Mouse (Mus musculus) retina, postnatal 1 day (tissue): ENCODE measurements around the gene Gm17617.
A peak's percentile ranks its signal among the peaks of the same experiment; 100 is the strongest.

Source experiments
- DNase-seq: peaks from one replicate; pipeline ENCODE4 v3.0.0-alpha.2; 2012

The Gm17617 gene

DNA sequence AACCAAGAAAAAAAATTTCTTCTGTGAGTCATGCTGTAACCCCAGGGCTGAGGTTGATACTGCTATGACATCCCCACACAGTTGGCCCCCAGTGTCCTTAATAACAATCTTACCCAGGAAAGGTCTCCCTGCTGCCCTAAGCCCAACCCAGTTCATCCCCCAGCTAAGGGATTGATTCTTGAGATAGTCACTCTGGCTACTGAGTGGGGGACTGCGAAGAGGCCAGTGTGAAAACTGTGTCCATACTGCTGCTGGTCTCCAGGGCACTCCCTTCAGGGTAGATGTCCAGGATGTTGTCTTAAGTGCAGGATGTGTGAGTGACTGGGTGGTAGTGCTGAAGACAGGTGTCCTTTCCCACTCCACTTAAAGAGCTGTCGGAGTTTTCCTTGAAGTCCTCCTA, at the start of gene Gm17617:
Gene Gm17617 (minus strand): TSS at position 101 of the 400 bp plus-strand sequence.
- no peak for DNase-seq

DNA sequence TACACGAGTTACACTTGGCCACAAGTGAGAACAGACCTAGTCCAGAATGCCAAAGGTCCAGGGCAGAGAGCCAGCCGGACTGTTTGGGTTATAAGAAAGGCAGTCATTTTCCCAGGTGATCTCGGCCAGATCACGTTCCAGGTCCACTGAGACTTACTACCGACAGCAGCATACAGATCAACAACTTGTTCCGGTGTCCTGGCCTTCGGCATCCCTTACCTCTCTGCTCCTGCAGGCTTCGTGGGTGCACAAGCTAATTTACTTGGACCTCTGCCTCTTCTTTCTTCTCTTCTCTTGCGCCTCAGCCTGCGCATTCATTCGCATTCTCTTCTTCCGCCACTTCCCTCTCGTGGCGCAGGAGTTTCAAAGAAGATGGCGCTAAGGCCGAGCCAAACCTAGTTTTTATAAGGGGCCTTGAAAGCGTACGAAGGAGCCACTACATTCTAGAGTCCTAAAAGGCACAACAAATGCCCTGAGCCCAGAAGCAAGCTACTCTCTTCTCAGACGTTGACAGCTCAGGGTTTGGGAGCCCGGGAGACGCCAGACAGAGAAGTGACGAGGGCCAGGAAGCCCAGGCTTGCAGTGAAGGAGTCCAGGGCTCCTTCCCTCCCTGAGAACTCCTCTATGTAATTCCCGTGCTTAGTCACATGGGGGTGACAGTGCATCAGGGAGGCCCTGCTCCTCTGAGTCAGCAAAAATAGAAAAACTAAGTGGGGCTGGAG, 49.0 kb upstream of the Gm17617 start:
- DNase-seq: peak; percentile 86

- DNase-seq: no peak
Measured at GRCm38 (mm10) chr13:55181786-55182172, 48.4 kb upstream of the Gm17617 start.

DNA sequence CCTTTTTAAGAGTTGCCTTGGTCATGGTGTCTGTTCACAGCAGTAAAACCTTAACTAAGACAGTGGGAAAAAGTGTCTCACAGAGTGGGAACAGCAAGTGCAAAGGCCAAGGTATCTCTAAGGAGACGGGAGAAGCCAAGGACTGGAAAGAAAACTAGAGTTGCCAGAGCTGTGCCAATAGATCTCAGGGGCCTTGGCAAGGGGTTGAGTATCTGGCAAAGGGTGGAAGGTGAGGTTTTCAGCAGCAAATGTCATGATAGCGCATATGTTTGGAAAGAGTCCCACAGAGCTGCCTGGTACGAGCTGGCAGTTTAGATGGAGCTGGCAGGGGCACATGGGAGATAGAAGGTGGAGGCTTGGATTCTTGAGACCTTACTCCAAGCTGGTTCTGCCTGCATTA, 46.2 kb upstream of the Gm17617 start:
- DNase-seq: no peak

DNA sequence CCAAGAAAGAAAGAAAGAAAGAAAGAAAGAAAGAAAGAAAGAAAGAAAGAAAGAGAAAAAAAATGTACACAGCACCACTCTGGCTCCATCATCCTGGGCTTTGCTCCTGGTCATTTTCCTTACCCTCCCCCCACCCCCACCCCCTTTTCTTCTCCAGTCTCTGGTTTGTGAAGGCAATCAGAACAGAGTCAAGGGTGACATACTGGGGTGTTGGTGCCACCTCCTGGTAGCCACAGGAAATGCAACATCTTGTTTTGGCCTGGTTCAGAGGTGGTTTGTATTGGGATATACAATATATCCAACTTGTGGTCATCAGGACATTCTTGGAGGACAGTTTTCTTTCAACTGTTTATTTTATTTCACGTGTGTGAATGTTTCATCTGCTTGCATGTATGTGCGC, 45.2 kb upstream of the Gm17617 start:
- peak; percentile 87 for DNase-seq

- DNase-seq: peak; percentile 22
Measured at GRCm38 (mm10) chr13:55177903-55178496, 44.7 kb upstream of the Gm17617 start.

GRCm38 (mm10) chr13:55176265-55176664, 42.9 kb upstream of the Gm17617 start:
- DNase-seq: no peak

GRCm38 (mm10) chr13:55174347-55174746, 41.0 kb upstream of the Gm17617 start:
- no peak for DNase-seq

DNA sequence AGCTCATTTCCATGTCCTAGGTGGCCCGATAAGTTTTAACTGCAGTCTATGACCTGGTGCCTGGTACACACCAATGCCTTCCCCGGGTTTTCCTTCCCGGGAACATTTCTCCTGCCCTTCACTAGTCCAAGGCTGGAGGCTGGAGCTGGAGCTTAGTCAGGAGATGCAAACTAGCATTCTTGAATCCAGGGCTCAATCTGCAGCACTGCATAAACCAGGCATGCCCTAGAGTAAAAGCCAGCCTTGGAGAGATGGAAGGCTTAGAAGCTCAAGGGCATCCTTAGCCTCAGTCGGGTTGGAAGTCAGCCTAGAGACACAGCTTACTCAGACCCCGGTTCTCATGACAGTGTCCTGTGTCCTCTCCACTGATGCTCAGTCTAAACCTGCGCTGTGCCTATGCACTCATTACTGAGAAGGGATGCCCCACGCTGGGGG, 39.0 kb upstream of the Gm17617 start:
- DNase-seq: no peak

DNA sequence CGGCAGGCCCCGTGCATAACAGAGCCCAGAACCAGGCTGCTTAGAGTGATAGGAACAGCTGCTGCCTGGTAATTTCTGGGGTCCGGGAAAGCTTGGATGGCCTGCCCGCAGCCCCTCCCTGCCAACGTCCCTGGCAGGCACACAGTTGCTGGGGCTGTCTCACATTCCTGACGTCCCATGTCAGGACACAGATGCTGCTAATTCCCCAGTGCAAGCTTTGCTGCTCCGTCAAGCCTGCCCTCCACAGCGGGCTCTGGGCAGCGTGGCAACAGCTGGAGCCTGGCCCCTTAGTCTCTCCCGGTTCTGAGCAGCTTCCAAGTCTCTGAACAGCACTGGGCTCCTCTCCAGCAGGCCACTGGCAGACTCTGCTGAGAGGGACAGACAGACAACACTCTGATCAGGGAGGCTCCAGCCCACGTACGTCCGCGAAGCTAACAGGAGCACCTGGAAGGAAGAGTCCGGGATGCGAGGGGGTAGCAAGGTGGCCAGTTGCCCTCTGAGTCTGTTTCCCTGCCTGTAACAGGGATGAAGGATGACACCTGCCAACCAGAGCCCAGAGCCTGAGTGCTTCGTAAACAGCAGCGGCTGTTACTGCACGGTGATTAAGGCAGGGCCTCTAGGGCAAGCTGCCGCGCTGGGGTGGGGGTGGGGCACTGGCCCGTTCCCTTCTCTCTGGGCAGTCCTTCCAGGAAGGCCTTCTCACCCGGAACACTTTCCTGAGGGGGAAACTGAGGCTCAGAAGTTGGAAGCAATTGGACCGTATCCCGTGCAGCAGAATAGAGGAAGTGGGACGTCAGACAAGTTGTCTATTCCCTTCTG, 38.4 kb upstream of the Gm17617 start:
- peak; percentile 86 for DNase-seq

DNA sequence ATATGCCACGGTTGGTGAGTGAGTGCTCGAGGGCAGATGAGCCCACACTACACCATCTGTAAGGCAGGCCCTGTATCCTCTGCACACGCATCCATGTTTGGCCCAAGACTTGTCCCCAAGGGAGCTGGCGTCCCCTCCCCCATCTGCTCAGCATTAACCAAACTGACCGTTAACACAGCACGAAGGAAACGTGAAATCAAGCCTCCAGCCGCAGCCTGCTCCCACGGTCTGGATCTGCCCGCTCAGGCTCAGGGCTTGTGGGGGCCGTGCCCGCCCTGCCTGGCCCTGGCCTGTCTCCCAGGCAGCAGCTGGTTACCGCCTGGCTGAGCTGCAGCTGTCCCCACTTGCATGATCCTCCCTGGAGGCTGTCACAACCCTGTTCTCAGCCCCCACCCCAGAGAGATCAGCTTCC, 35.6 kb upstream of the Gm17617 start:
- DNase-seq: peak; percentile 93

DNA sequence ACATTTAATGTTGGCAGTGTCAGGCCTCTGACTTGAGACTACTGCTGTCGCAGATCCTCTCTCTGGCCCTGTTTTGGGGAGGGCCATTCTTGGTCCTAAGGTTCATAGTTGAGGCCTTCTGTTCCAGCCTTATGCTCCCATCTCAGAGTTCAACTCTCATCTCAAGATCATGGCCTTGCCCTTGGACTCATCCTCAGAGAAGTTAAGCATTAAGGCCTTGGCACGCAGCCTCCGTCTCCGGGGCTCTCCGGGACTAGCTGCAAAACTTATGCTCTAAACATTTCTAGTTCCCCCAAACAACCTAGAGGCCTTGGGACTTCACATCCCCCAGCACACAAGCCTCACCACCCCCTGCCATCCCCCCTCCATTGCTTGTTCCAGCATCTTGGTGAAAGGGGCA, 34.9 kb upstream of the Gm17617 start:
- no peak for DNase-seq

- DNase-seq: no peak
Measured at GRCm38 (mm10) chr13:55167798-55168197, 34.5 kb upstream of the Gm17617 start.

DNA sequence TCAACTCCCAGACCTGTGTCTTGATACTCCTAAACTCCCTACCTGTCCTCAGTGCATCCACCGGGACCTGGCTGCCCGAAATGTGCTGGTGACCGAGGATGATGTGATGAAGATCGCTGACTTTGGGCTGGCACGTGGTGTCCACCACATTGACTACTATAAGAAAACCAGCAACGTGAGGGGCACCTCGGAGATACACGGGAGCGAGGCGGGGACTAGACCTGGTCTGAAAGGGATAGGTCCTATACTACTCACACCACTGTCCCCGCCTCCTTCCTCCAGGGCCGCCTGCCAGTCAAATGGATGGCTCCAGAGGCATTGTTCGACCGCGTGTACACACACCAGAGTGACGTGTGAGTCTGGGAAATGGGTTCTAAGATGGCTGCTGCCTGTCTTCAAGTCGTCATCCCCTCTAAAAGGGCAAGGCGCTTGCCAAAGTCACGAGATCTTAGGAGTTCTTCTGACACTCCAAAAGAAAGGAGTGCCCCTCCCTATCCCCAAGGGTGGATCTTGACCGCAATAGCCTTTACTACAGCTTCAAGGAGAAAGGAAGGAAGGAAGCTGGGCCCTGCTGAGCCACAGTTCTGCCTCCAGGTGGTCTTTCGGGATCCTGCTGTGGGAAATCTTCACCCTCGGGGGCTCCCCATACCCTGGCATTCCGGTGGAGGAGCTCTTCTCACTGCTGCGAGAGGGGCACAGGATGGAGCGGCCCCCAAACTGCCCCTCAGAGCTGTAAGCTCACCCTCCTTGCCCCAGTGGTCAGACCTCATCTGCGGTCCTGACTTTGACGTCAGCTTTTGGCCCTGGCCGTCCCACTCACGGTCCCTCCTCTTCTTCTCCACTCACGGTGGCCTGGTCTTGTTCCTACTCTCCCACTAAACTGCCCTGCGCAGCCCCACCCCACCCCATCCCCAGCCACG, 33.7 kb upstream of the Gm17617 start:
- DNase-seq: no peak

- DNase-seq: no peak
Measured at GRCm38 (mm10) chr13:55165831-55166339, 32.5 kb upstream of the Gm17617 start.

GRCm38 (mm10) chr13:55163553-55163952, 30.2 kb upstream of the Gm17617 start:
- DNase-seq: no peak

GRCm38 (mm10) chr13:55162365-55162764, 29.0 kb upstream of the Gm17617 start:
- DNase-seq: no peak

DNA sequence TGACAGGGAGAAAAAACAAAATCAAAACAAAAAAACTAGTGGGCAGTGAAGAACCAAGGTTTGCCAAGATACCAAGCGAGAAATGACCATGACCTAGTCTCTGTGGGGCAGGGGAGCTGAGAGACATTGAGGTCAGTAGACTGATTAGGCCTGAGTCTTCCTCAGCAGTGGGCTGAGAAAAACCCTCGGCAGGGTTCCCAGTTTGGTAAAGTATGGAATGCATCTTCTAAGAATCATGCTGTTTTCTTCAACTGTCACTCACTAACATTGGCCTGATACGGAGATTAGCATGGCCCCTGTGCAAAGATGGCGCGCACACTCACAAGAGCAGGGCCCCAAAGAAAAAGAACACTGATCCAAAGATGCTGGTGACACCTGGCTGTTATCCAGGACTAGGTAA, 20.6 kb upstream of the Gm17617 start:
- DNase-seq: no peak

- peak; percentile 68 for DNase-seq
Measured at GRCm38 (mm10) chr13:55152621-55153415, 19.5 kb upstream of the Gm17617 start, which contains the start of gene Fgfr4. TSS of gene Fgfr4 (plus strand) at chr13:55152640.

DNA sequence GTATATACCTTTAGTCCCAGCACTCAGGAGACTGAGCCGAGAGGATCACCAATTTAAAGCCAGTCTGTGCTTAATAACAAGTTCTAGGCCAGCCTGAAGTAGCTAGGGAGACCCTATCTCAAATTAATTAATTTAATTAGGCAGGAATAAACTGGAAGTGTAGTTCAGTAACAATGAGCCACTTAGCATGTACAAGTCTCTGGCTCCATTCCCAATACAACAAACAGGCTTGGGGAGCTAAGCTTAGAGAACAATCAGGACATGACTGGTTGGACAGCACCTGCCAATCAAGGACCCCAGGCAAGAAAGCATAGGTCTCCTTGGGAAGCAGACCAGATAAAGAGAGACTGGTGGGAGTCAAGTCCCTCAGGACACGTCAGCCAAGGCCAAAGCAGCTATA, 6.9 kb upstream of the Gm17617 start:
- DNase-seq: peak; percentile 75

GRCm38 (mm10) chr13:55135382-55135781, 2.0 kb upstream of the Gm17617 start:
- peak; percentile 59 for DNase-seq

GRCm38 (mm10) chr13:55124903-55125302, 8.4 kb downstream of the Gm17617 start:
- DNase-seq: no peak
